ENCODE assay signal across 8 mouse cellular contexts in genomic region chr2:112261748-112262653, GRCm38 (mm10). TPM values are rescaled to one million over a fixed set of nuclear protein-coding genes. Genes with fewer than 3 reads are reported as not detected.
DNase-seq lines count a peak whose midpoint lies in the region; ATAC-seq and TF ChIP-seq lines count a peak whose summit lies in the region.

Gene Nop10, plus strand, starts transcription at chr2:112261926.

- peaks cover 5% of the 10 kb centered on the region for H3K36me3 ChIP-seq in ES-Bruce4 (ENCODE audit: control insufficient read depth, insufficient read depth, low read length, poor library complexity, severe bottlenecking)
- H3K36me3 ChIP-seq in forebrain, embryonic 13.5 days (ENCODE audit: poor library complexity, severe bottlenecking) = no peaks in the 10 kb centered on the region
- H3K36me3 ChIP-seq in liver, postnatal 0 days (replicated peaks; ENCODE audit: insufficient read depth, low read length) = no peaks in the 10 kb centered on the region
- no peaks in the 10 kb centered on the region for H3K36me3 ChIP-seq in neural tube, embryonic 14.5 days (ENCODE audit: control insufficient read depth, insufficient read depth, low read length)

- DNase-seq in c-Kit-positive CD71-positive TER-119-positive erythroid progenitor cells, embryonic 14.5 days (ENCODE audit: low spot score) = peak; percentile 90
- peak; percentile 85 to 89 for DNase-seq in heart, postnatal 10 days
- DNase-seq in large intestine, adult 2 months (ENCODE audit: low read depth, low spot score) = no peak
- peak; percentile 82 for DNase-seq in liver, postnatal 0 days
- DNase-seq in testis, postnatal 10 days (ENCODE audit: low spot score) = peak; percentile 83

- peak within 1 kb of the TSS; percentile 79 for H3K9ac ChIP-seq in ES-Bruce4 (ENCODE audit: low read depth, poor library complexity, severe bottlenecking)
- H3K9ac ChIP-seq in forebrain, embryonic 13.5 days = peak within 1 kb of the TSS; percentile 70
- H3K9ac ChIP-seq in liver, postnatal 0 days (replicated peaks) = peak within 1 kb of the TSS; percentile 68
- peak within 1 kb of the TSS; percentile 64 for H3K9ac ChIP-seq in neural tube, embryonic 14.5 days (replicated peaks; ENCODE audit: low read depth, low read length)

- no peak for TF ChIP-seq EP300 in ES-Bruce4 (IDR thresholded peaks at IDR 0.05; ENCODE audit: insufficient read depth, low read depth, low read length)
- TF ChIP-seq EP300 in liver, postnatal 0 days (IDR thresholded peaks at IDR 0.05; ENCODE audit: low read depth) = no peak

- H3K4me3 ChIP-seq in ES-Bruce4 (ENCODE audit: low read depth, low read length) = peak within 1 kb of the TSS; percentile 98
- peak within 1 kb of the TSS; percentile 57 for H3K4me3 ChIP-seq in forebrain, embryonic 13.5 days
- H3K4me3 ChIP-seq in liver, postnatal 0 days (ENCODE audit: low read depth, low read length) = peak within 1 kb of the TSS; percentile 62
- H3K4me3 ChIP-seq in neural tube, embryonic 14.5 days (ENCODE audit: low read depth, low read length) = peak within 1 kb of the TSS; percentile 68

- H3K9me3 ChIP-seq in ES-Bruce4 (replicated peaks; ENCODE audit: control insufficient read depth, insufficient read depth, low read length, poor library complexity, severe bottlenecking) = no peaks in the 10 kb centered on the region
- no peaks in the 10 kb centered on the region for H3K9me3 ChIP-seq in forebrain, embryonic 13.5 days (replicated peaks)
- no peaks in the 10 kb centered on the region for H3K9me3 ChIP-seq in liver, postnatal 0 days (ENCODE audit: low read length)
- no peaks in the 10 kb centered on the region for H3K9me3 ChIP-seq in neural tube, embryonic 14.5 days (ENCODE audit: control insufficient read depth, low read length)

- H3K27me3 ChIP-seq in ES-Bruce4 (ENCODE audit: control insufficient read depth, insufficient read depth, low read length, poor library complexity, severe bottlenecking) = no peaks in the 10 kb centered on the region
- H3K27me3 ChIP-seq in forebrain, embryonic 13.5 days = no peaks in the 10 kb centered on the region
- H3K27me3 ChIP-seq in liver, postnatal 0 days (ENCODE audit: insufficient read depth, low read length) = no peaks in the 10 kb centered on the region
- no peaks in the 10 kb centered on the region for H3K27me3 ChIP-seq in neural tube, embryonic 14.5 days (ENCODE audit: control insufficient read depth, insufficient read depth, low read length)

- under 1% methylated on average over 36 of the region's 36 CpGs for whole genome bisulfite sequencing in forebrain, embryonic 13.5 days
- under 1% methylated on average over 36 of the region's 36 CpGs for WGBS in large intestine, adult 2 months
- under 1% methylated on average over 36 of the region's 36 CpGs for WGBS in liver, postnatal 0 days (ENCODE audit: insufficient replicate concordance)
- WGBS in neural tube, embryonic 14.5 days = under 1% methylated on average over 36 of the region's 36 CpGs

- peak within 1 kb of the TSS; percentile 77 for H3K4me2 ChIP-seq in forebrain, embryonic 13.5 days
- peak within 1 kb of the TSS; percentile 77 for H3K4me2 ChIP-seq in liver, postnatal 0 days (ENCODE audit: low read depth, low read length)
- peak within 1 kb of the TSS; percentile 53 for H3K4me2 ChIP-seq in neural tube, embryonic 14.5 days (ENCODE audit: low read depth, low read length)

- peak; percentile 73 for ATAC-seq in forebrain, embryonic 13.5 days
- peak; percentile 43 for ATAC-seq in liver, postnatal 0 days
- peak; percentile 64 for ATAC-seq in neural tube, embryonic 14.5 days (ENCODE audit: low read depth)

- peak within 1 kb of the TSS; percentile 16; the same call in 1 of the 2 replicates for H3K27ac ChIP-seq in ES-Bruce4 (ENCODE audit: insufficient read depth, low read length)
- H3K27ac ChIP-seq in forebrain, embryonic 13.5 days = peak within 1 kb of the TSS; percentile 12; the same call in 1 of the 2 replicates
- H3K27ac ChIP-seq in liver, postnatal 0 days (ENCODE audit: low read depth) = peak within 1 kb of the TSS; percentile 72
- H3K27ac ChIP-seq in neural tube, embryonic 14.5 days (ENCODE audit: low read depth, low read length) = peak within 1 kb of the TSS; percentile 55; the same call in 1 of the 2 replicates

- intact Hi-C loops in heart, postnatal 10 days (cut with DNase I) = loop anchor here (2.0 to 10.0 kb wide), 4 partner anchors 23 to 230 kb away; partner anchors contain the start of genes Aven, Emc7 and Lpcat4

- TF ChIP-seq CTCF in ES-Bruce4 (IDR thresholded peaks at IDR 0.05; ENCODE audit: low read depth, low read length) = peak; percentile 65
- TF ChIP-seq CTCF in liver, postnatal 0 days (IDR thresholded peaks at IDR 0.05; ENCODE audit: low read depth) = peak; percentile 94

- TF ChIP-seq POLR2A in ES-Bruce4 (IDR thresholded peaks at IDR 0.05; ENCODE audit: insufficient read depth, low read length) = peak; percentile 100

- no peaks in the 10 kb centered on the region for H3K4me1 ChIP-seq in ES-Bruce4 (ENCODE audit: control insufficient read depth, insufficient read depth, low read length)
- H3K4me1 ChIP-seq in forebrain, embryonic 13.5 days = peaks cover 26% of the 10 kb centered on the region
- peaks cover 19% of the 10 kb centered on the region for H3K4me1 ChIP-seq in liver, postnatal 0 days (ENCODE audit: insufficient read depth)
- peaks cover 15% of the 10 kb centered on the region for H3K4me1 ChIP-seq in neural tube, embryonic 14.5 days (ENCODE audit: control insufficient read depth, insufficient read depth, low read length)

RNA-seq across cellular contexts. Expression of gene Nop10, which starts in this region (rescaled TPM):
- 129 and 130 TPM in 2 replicates for polyA plus RNA-seq in ES-Bruce4 (2011; ENCODE audit: insufficient read depth, insufficient read length, low read depth, missing spikeins)
- polyA plus RNA-seq in forebrain, embryonic 13.5 days (2015; fragmentation: Nextera tagmentation; extraction: Ambion mirVana) = 180 and 196 TPM in 2 replicates
- 10 to 100 TPM; 63.9 to 67.6 TPM for total RNA-seq in heart, postnatal 10 days (2021)
- 96.1 and 105 TPM in 2 replicates for polyA plus RNA-seq in large intestine, adult 2 months (2012; rRNA removed)
- 129 TPM in 2 replicates for polyA plus RNA-seq in liver, postnatal 0 days (2015; fragmentation: Nextera tagmentation; extraction: Ambion mirVana)
- 156 and 185 TPM in 2 replicates for polyA plus RNA-seq in neural tube, embryonic 14.5 days (2014; fragmentation: Nextera tagmentation; extraction: Ambion mirVana)

Comparison
In these comparisons a context has a peak if more than half of its experiments do, and no peak if none do; other contexts are left out.
1. H3K27ac ChIP-seq: peak in every context shown above with its lines; median percentile 72 in liver, postnatal 0 days; 55 in neural tube, embryonic 14.5 days; 16 in ES-Bruce4; 12 in forebrain, embryonic 13.5 days.